Mouse (Mus musculus): ENCODE measurements around the gene Shc3. TPM values are rescaled to one million over a fixed set of nuclear protein-coding genes. Genes with fewer than 3 reads are reported as not detected.

Gene Shc3
- polyA plus RNA-seq, 1 experiment from 2014 or later: 9.2 TPM

DNA sequence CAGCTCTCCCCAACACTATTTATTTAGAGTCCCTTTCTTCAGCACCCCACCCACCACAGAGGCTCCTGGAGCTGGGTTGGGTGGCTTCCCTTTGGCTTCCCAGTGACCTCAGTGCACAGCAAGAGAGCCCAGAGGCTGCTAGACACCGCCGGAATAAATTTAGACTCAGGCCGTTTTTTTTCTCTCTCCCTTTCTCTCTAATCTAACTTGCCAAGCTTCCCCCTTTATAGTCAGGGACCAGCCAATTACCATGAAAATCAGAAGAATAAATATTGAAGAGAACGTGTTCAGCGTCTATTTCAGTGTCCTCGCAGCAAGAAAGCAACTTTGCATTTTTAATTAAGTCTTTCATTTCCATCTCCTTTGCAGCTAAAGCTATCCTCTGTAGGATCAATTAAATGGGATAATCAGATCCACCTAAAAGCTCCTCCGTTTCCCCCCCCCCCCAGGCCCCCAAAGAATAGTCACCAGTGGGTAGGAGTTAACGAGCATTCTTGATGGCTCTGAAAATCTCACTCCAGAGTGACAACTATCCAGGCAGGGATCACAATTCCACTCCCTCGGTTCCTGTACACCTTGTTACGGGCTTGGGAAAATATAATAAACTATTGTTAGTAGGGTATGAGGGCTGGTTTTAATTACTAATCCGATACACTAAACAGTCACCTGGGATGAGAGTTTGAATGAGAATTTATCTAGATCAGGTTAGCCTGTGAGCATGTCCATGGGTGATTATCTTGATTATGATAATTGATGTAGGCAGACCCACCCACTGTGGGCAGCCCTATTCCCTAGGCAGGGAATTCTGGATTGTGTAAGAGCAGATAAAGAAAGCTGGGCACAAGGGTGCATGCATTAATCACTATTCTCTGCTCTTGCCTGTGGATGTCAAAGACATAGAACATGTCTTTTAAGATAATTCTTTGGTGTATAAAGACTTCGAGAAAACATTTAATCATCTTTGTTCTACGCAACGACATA is 131.8 kb downstream of the Shc3 start:
- Histone ChIP-seq H3K9me3 (ENCODE audit: control insufficient read depth, low read length) (no peaks in the 10 kb centered on the region), H3K4me2 (ENCODE audit: low read length) (no peak overlapping the region), H3K4me3 (replicated peaks; ENCODE audit: low read length) (no peak overlapping the region), H3K4me1 (replicated peaks; ENCODE audit: control insufficient read depth, insufficient read depth, low read length) (peaks cover 5% of the 10 kb centered on the region), H3K36me3 (ENCODE audit: control insufficient read depth, insufficient read depth) (no peaks in the 10 kb centered on the region), H3K27me3 (replicated peaks; ENCODE audit: control insufficient read depth, insufficient read depth, low read length) (no peaks in the 10 kb centered on the region), H3K27ac (ENCODE audit: low read length) (no peak overlapping the region), H3K9ac (replicated peaks; ENCODE audit: low read depth, low read length) (no peak overlapping the region)
- peak; percentile 77; the same call in 1 of the 2 replicates for ATAC-seq
- WGBS: 28% methylated on average over 14 of the region's 14 CpGs

DNA sequence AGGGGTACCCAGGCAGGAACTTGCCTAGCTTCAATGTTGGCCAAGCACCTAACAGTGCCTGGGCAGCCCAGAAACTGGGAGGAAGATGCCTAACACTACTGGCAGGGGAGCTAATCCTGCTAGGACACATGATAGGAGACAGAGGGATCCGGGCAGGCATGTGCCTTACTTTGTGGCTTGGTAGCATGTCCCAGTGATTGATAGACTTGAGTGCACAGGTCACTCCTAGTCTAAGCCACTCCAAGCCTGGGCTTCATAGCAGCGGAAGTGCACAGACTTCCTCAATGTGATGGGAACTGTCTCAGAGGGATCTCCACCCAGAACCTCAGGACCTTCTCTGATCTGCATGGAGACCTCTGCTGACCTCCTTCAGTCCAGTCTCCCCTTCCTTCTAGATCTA is 134.1 kb downstream of the Shc3 start:
- Histone ChIP-seq H3K4me3 (replicated peaks; ENCODE audit: low read length) (no peak overlapping the region), H3K4me1 (replicated peaks; ENCODE audit: control insufficient read depth, insufficient read depth, low read length) (peaks cover 5% of the 10 kb centered on the region), H3K27ac (ENCODE audit: low read length) (no peak overlapping the region), H3K27me3 (replicated peaks; ENCODE audit: control insufficient read depth, insufficient read depth, low read length) (no peaks in the 10 kb centered on the region), H3K36me3 (ENCODE audit: control insufficient read depth, insufficient read depth) (no peaks in the 10 kb centered on the region), H3K9me3 (ENCODE audit: control insufficient read depth, low read length) (no peaks in the 10 kb centered on the region), H3K4me2 (ENCODE audit: low read length) (no peak overlapping the region), H3K9ac (replicated peaks; ENCODE audit: low read depth, low read length) (no peak overlapping the region)
- no peak for ATAC-seq
- WGBS: 90% methylated on average over 2 of the region's 2 CpGs

DNA sequence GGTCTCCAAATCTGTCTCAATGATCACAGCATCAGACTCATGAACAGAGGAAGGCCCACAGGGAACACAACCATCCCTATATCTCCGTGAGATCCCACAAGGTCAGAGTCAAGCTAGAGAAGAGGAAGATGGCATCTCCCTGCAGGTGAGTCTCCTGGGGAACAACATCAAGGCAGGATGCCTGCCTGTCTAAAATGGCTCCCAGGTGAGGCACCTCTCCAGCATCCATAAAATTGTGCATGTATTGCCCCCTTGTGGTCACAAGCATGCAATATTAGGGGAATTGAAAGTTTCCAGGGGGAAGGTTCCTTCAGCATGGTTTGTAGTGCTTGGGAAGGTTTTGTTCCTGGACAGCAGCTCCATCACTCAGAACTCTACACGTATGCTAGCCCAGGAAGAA is 134.8 kb downstream of the Shc3 start:
- ATAC-seq: no peak
- Histone ChIP-seq H3K27me3 (replicated peaks; ENCODE audit: control insufficient read depth, insufficient read depth, low read length) (no peaks in the 10 kb centered on the region), H3K27ac (ENCODE audit: low read length) (no peak overlapping the region), H3K4me1 (replicated peaks; ENCODE audit: control insufficient read depth, insufficient read depth, low read length) (peaks cover 5% of the 10 kb centered on the region), H3K4me2 (ENCODE audit: low read length) (no peak overlapping the region), H3K9ac (replicated peaks; ENCODE audit: low read depth, low read length) (no peak overlapping the region), H3K9me3 (ENCODE audit: control insufficient read depth, low read length) (no peaks in the 10 kb centered on the region), H3K4me3 (replicated peaks; ENCODE audit: low read length) (no peak overlapping the region), H3K36me3 (ENCODE audit: control insufficient read depth, insufficient read depth) (no peaks in the 10 kb centered on the region)
- 70% methylated on average over 2 of the region's 2 CpGs for WGBS

DNA sequence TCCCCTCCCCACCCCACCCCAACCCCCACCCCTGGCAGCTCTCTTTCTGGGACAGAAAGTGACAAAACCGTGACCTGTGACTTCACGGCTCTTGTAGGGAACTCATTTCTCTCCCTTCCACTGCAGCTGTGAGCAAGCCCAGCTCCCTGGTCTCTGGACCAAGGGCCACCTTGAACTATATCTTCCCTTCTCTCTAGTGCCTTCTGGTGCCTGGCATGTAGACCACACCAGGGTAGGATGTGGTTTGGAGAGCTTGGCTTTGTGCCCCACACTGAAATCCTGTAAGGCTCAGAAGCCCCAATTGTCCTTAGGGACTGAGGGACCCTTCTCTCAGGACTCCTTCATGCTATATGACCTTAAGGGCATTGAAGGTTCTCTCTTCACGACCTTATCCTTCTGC is 135.8 kb downstream of the Shc3 start:
- WGBS: 67% methylated on average over 3 of the region's 3 CpGs
- Histone ChIP-seq H3K36me3 (ENCODE audit: control insufficient read depth, insufficient read depth) (no peaks in the 10 kb centered on the region), H3K27ac (ENCODE audit: low read length) (no peak overlapping the region), H3K9ac (replicated peaks; ENCODE audit: low read depth, low read length) (no peak overlapping the region), H3K4me3 (replicated peaks; ENCODE audit: low read length) (no peak overlapping the region), H3K4me2 (ENCODE audit: low read length) (no peak overlapping the region), H3K4me1 (replicated peaks; ENCODE audit: control insufficient read depth, insufficient read depth, low read length) (peaks cover 5% of the 10 kb centered on the region), H3K9me3 (ENCODE audit: control insufficient read depth, low read length) (no peaks in the 10 kb centered on the region), H3K27me3 (replicated peaks; ENCODE audit: control insufficient read depth, insufficient read depth, low read length) (no peaks in the 10 kb centered on the region)
- ATAC-seq: no peak

DNA sequence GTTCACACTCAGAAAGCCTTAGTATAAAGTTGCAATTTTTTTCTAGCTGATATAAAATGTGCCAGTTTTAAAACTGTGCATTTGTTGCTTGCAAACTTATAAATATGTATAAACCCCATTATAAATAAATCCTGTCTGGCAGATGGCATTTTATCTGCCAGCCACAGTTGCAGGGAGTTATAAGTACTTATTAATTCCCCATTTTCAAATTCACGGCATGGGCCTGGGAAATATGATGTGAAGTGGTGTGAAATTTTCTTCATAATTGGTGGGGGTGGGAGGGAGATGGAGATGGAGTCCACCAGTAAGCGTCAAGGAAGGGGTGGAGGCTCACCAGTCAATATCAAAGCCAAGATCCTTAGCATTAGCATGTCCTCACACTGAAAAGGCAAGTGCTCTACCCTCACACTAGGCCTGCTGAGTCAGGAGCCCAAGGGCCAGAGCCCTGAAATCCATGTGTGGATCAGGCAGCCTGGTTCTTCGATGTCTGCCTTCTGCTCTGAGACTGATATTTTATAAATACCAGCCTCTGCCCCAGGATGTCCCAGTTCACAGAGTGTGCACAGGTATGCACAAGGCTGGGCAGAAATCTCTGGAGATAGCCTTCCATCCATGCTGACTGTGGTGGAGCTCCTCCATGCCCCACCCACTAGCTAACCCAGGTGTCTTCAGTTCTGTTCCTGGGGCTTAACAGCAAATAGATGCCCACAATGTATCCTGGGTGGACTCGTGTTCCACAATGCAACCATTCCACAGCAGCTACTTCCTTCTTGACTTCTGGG is 143.4 kb downstream of the Shc3 start:
- Histone ChIP-seq H3K9ac (replicated peaks; ENCODE audit: low read depth, low read length) (no peak overlapping the region), H3K27ac (ENCODE audit: low read length) (peak overlapping the region; percentile 49; the same call in 1 of the 2 replicates), H3K9me3 (ENCODE audit: control insufficient read depth, low read length) (no peaks in the 10 kb centered on the region), H3K4me3 (replicated peaks; ENCODE audit: low read length) (no peak overlapping the region), H3K4me1 (replicated peaks; ENCODE audit: control insufficient read depth, insufficient read depth, low read length) (peaks cover 12% of the 10 kb centered on the region), H3K4me2 (ENCODE audit: low read length) (no peak overlapping the region), H3K36me3 (ENCODE audit: control insufficient read depth, insufficient read depth) (no peaks in the 10 kb centered on the region), H3K27me3 (replicated peaks; ENCODE audit: control insufficient read depth, insufficient read depth, low read length) (no peaks in the 10 kb centered on the region)
- peak; percentile 77 for ATAC-seq
- WGBS: 66% methylated on average over 4 of the region's 4 CpGs

DNA sequence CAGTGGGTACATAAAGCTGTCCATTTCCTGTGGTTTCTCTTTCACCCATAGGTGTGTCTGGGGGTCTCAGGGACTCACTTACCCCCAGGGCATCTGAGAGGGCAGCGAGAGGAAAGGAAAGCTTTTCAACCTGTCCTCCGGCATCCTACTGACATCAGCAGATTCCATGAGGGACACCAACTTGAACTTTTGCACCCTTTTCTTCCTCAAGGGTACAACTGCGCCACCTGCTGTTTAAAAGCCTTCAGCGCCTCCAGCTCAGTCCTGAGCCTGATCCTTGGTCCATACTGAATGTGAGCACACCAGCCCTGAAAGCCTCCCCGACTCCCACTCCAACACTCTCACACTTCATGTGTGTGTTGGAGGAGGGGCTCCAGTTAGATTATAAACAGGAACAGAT is 144.6 kb downstream of the Shc3 start:
- Histone ChIP-seq H3K4me2 (ENCODE audit: low read length) (no peak overlapping the region), H3K9ac (replicated peaks; ENCODE audit: low read depth, low read length) (no peak overlapping the region), H3K4me1 (replicated peaks; ENCODE audit: control insufficient read depth, insufficient read depth, low read length) (peaks cover 12% of the 10 kb centered on the region), H3K27me3 (replicated peaks; ENCODE audit: control insufficient read depth, insufficient read depth, low read length) (no peaks in the 10 kb centered on the region), H3K9me3 (ENCODE audit: control insufficient read depth, low read length) (no peaks in the 10 kb centered on the region), H3K27ac (ENCODE audit: low read length) (no peak overlapping the region), H3K4me3 (replicated peaks; ENCODE audit: low read length) (no peak overlapping the region), H3K36me3 (ENCODE audit: control insufficient read depth, insufficient read depth) (no peaks in the 10 kb centered on the region)
- 21% methylated on average over 5 of the region's 5 CpGs for WGBS
- peak; percentile 32; the same call in 1 of the 2 replicates for ATAC-seq

DNA sequence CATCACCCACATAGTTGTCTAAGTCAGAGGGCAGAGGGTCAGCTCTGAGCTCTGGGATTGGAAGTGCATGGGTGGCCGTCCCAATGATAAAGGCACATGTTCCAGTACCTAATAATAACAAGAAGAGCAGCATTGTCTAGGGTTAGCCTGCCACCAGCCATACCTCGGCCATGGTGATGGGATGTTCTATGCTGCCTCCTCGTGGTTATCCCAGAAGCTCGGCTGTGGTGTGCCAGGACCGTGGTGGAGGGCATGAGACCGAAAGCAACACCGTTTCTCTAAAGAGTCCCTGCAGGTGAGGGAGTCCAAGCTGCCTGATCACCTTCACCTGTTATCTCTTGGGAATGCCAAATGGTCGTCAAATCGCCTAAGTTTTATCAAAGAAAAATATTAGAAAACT is 145.6 kb downstream of the Shc3 start:
- H3K36me3 ChIP-seq (ENCODE audit: control insufficient read depth, insufficient read depth): no peaks in the 10 kb centered on the region
- peaks cover 17% of the 10 kb centered on the region for H3K4me1 ChIP-seq (replicated peaks; ENCODE audit: control insufficient read depth, insufficient read depth, low read length)
- H3K27ac ChIP-seq (ENCODE audit: low read length): no peak overlapping the region
- no peaks in the 10 kb centered on the region for H3K27me3 ChIP-seq (replicated peaks; ENCODE audit: control insufficient read depth, insufficient read depth, low read length)
- no peak for ATAC-seq
- H3K4me2 ChIP-seq (ENCODE audit: low read length): no peak overlapping the region
- no peaks in the 10 kb centered on the region for H3K9me3 ChIP-seq (ENCODE audit: control insufficient read depth, low read length)
- H3K4me3 ChIP-seq (replicated peaks; ENCODE audit: low read length): no peak overlapping the region
- 78% methylated on average over 9 of the region's 9 CpGs for WGBS
- H3K9ac ChIP-seq (replicated peaks; ENCODE audit: low read depth, low read length): no peak overlapping the region

DNA sequence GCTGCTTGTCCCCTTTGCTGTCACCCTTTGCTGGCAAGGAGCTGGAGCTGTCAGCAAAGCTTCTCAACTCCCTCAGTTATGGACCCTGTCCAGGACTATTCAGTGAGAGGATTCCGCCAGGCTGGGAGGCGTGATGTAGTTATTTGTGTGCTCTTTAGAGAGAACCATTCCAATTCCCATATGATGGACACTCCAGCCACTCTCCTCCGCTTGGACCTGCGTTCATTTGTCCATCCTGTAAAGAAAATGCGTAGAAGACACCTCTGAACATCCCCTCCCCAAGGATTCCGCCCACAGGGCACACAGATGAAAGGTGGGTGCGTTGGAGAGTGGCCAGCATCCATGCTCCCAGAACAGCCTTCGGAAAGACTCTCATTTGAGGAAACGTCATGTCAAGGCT is 148.4 kb downstream of the Shc3 start:
- whole genome bisulfite sequencing: 69% methylated on average over 9 of the region's 9 CpGs
- H3K27ac ChIP-seq (ENCODE audit: low read length): no peak overlapping the region
- H3K4me3 ChIP-seq (replicated peaks; ENCODE audit: low read length): no peak overlapping the region
- H3K9ac ChIP-seq (replicated peaks; ENCODE audit: low read depth, low read length): no peak overlapping the region
- H3K27me3 ChIP-seq (replicated peaks; ENCODE audit: control insufficient read depth, insufficient read depth, low read length): no peaks in the 10 kb centered on the region
- no peak for ATAC-seq
- H3K9me3 ChIP-seq (ENCODE audit: control insufficient read depth, low read length): no peaks in the 10 kb centered on the region
- H3K36me3 ChIP-seq (ENCODE audit: control insufficient read depth, insufficient read depth): no peaks in the 10 kb centered on the region
- no peak overlapping the region for H3K4me2 ChIP-seq (ENCODE audit: low read length)
- H3K4me1 ChIP-seq (replicated peaks; ENCODE audit: control insufficient read depth, insufficient read depth, low read length): peaks cover 29% of the 10 kb centered on the region

DNA sequence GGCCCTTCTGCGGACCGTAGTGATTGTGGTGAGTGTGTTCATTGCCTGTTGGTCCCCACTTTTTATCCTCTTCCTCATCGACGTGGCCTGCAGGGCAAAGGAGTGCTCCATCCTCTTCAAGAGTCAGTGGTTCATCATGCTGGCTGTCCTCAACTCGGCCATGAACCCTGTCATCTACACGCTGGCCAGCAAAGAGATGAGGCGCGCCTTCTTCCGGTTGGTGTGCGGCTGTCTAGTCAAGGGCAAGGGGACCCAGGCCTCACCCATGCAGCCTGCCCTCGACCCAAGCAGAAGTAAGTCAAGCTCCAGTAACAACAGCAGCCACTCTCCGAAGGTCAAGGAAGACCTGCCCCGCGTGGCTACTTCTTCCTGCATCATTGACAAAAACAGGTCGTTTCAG is 149.7 kb downstream of the Shc3 start:
- H3K27me3 ChIP-seq (replicated peaks; ENCODE audit: control insufficient read depth, insufficient read depth, low read length): no peaks in the 10 kb centered on the region
- H3K27ac ChIP-seq (ENCODE audit: low read length): no peak overlapping the region
- no peak overlapping the region for H3K4me2 ChIP-seq (ENCODE audit: low read length)
- 93% methylated on average over 15 of the region's 15 CpGs for WGBS
- ATAC-seq: 0 out of 2 replicates have a peak, but pooled peaks have one; percentile 0
- H3K36me3 ChIP-seq (ENCODE audit: control insufficient read depth, insufficient read depth): no peaks in the 10 kb centered on the region
- H3K9ac ChIP-seq (replicated peaks; ENCODE audit: low read depth, low read length): no peak overlapping the region
- H3K9me3 ChIP-seq (ENCODE audit: control insufficient read depth, low read length): no peaks in the 10 kb centered on the region
- peaks cover 20% of the 10 kb centered on the region for H3K4me1 ChIP-seq (replicated peaks; ENCODE audit: control insufficient read depth, insufficient read depth, low read length)
- no peak overlapping the region for H3K4me3 ChIP-seq (replicated peaks; ENCODE audit: low read length)

Data from forebrain, embryonic 16.5 days (tissue).